Mouse (Mus musculus) myocyte (in vitro differentiated cells): ENCODE measurements around the gene Sgpl1.

ENCODE experiments used
- TCF12 ChIP-seq: IDR thresholded peaks from one replicate; pipeline ENCODE4 v1.6.1; 2011; ENCODE audit warnings: mild to moderate bottlenecking, control low read depth; ENCODE audit not compliant: poor library complexity, insufficient read depth, severe bottlenecking
- USF1 ChIP-seq: IDR thresholded peaks from one replicate; pipeline ENCODE4 v1.6.1; 2011; ENCODE audit warnings: low read depth, mild to moderate bottlenecking, control low read depth, moderate library complexity

DNA sequence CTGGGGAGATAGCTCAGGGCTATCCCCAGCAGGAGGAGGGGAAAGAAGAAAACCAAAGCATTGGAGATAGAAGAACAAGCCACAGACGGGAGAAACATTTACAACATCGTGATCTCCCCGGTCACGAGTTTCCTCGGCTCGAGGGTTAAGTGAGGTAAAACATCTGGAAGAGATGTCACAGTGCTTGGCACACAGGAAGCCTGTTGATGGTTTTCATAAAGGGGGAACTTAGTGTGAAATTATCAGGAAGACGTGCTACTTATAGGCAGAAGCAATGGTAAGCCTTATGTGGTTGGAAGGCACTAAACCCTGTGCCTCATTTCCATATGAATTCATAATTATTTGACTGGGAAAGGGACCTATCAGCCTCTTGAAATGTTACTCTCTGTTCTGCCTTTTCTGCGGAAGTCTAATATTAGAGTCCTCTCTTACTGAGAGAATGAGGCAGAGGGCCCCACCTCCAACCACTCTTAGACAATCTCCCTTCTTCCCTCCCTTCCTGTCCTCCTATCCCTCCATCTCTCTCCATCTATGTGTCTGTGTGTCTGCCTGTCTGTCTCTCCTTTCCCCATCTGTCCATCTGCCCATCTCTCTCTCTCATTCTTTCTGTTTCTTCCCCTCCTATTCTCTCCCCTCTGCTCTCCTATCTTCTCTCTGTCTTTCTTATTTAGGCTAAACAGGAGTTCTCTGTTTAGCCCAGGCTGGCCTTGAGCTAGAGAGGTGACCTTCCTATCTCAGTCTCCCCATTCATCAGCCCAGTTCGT is 20.0 kb upstream of the Sgpl1 start:
- no peak for TF ChIP-seq USF1
- TF ChIP-seq TCF12: no peak
